Mouse (Mus musculus): ENCODE results near the gene Nme1.

Gene Nme1

DNA sequence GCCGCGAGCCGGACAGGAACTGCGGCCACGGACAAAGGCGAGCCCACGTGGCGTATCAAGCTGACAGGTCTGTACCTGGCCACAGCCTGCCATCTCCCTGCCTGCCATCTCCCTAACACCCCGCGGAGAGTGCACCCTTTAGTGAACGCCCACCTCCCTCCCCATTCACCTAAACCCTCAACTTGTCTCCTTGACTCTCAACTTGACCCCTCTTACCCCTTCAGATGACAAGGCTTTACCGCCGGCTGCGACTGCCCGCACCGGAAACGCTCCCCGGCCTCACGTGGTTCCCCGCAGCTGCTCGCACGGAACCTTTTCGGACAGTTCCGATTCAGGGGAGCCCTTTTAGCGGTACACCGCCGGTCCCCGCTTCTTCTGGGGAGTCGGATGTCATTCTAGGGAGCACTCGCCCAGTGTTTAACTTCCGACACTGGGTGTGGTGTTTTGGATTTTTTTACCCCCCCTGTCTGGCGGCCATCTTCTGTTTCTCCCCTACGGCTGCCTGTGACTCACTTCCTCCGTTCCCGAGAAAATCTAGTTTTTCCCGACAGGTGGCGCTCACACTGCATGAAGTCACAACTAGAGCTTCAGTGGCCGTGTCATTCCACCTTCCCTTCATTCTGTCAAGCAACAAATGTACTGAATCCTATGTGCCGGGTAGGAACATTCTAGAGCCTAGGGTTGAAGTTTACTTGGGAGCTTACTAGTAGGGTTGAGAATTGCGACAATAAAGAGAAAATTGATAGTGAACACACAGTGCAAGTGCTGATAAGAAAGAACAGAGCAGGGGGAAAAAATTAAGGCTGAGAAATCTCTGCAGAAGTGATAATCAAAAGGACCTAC, at the start of gene Nme1, which contains the start of gene Gm20390:
Nme1 (minus strand) TSS at position 517 of the 843 bp plus-strand sequence.
Gm20390 (minus strand) TSS at position 289 of the 843 bp plus-strand sequence.
- DNase-seq (ENCODE audit: low spot score): peak; percentile 100

DNA sequence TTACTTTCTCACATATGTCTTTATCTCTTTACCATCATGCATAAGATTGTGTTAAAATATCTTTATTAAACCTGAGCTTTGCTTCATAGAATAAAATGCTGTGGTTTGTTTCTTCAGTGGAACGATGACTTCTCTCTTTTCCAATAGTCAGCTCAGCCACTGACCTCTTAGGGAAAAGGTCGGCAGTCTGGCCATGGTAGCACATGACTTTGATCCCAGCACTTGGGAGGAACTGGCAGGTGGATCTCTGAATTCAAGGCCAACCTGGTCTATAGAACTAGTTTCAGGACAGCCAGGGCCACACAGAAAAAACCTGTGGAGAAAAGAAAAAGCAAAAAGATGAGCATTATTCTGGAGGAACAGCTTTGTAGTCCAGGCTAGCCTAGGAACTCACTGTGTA, 35.0 kb upstream of the Nme1 start:
- DNase-seq (ENCODE audit: low spot score): no peak

DNA sequence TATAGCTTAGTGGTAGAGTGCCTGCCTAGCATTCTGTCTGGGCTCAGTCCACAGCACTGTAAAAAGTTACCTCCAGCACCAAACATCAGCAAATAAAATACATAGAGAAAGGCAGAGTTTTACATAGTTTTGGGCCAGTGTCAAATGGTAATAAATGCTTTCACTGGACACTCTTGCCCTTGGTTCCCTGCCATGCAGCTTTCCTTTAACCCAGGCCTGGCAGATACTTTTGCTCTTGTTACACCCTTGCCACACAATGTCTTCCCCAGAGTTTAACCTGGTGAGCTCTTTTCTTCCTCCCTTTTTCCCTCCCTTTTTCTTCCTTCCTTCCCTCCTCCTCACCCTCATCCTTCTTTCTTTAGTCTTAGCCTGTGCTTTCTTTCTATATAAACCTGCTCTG, 31.0 kb upstream of the Nme1 start:
- no peak for DNase-seq (ENCODE audit: low spot score)

DNA sequence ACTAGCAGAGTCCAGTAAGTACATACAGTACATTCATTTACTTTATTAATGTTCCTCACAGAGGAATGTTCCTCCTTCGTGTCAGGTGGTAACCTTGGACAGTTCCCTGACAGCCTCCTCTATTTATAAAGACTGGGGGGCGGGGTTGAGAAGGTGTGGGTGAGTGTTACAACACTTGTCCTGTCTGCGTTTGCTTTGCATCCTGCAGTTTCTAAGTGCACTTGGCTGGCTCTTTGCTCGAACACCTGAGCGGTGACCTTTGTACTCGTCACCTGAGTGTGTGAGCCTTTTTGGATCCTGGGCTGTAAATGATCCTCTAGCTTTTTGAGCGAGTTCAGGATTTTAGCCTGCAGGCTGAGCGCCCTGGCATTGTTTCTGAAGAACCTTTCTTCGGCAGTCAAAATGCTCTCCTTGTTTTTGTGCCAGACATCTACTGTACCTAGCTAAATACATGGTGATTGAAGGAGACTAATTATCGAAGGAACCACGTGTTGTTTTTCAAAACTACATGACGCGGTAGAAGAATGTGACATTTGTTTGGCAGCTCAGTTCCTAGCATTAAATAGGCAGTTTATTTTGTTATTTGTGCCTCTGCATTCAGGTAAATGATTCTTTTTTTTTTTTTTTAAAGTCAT, 28.9 kb upstream of the Nme1 start:
- DNase-seq (ENCODE audit: low spot score): peak; percentile 33

- peak; percentile 47 for DNase-seq (ENCODE audit: low spot score)
Measured at GRCm38 (mm10) chr11:93996306-93997140, 28.2 kb upstream of the Nme1 start.

DNA sequence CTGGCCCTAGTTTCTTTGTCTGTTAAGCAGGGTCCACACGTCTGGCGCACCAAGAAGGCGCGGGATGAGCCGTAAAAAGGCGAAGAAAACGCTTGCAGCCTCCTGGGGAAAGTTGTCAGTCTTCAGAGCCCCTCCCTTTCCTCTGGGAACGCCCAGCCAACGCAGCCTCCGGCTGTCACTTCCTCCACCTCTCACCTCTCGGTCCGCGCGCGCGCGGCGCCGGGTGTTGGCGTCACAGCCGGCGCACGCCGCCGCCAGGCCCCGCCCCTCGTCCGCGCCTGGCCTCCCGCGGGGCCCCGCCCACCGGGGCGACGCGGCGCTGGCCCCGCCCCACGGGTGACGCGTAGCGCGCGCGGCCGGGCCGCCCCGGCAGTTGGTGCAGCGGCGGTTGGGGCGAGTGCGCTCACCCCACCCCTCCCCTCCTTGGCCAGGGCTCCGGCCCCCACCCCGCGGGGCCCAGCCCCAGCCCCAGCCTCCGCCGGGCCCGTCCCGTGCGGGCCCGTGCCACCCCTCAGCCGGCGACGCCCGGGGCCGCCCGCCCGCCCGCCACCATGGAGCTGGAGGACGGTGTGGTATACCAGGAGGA, 27.5 kb upstream of the Nme1 start, which contains the start of gene Spag9:
Spag9 (plus strand) TSS at position 372 of the 586 bp plus-strand sequence.
- peak; percentile 96 for DNase-seq (ENCODE audit: low spot score)

DNA sequence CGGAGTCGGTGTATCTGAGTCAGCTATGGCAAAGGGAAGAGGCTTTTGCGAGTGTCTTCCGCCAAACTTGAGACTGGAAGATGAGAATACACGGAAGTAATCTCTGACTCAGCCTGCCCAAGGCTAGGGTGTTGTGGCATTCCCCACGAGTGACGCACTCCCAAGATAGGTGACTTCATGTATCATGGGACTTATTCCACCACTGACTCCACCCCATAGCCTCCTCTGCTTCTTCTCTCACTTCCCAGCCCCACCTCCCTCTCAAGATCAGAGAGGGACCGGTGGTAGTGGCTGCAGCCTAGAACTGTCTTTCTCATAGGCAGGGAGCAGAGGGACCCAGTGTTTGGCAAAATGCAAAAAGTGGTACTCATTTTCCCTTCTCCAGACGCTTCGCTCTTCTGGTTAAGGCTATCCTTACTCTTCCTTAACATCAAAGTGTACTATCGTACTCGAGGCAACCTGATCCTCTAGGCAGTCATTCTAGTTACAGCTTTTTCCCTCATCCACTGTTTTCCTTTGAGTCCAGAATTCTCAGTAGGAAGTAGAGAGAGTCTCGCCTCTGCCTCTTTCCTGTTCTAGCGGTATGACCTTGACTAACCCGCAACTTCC, 26.9 kb upstream of the Nme1 start:
- peak; percentile 66 for DNase-seq (ENCODE audit: low spot score)

DNA sequence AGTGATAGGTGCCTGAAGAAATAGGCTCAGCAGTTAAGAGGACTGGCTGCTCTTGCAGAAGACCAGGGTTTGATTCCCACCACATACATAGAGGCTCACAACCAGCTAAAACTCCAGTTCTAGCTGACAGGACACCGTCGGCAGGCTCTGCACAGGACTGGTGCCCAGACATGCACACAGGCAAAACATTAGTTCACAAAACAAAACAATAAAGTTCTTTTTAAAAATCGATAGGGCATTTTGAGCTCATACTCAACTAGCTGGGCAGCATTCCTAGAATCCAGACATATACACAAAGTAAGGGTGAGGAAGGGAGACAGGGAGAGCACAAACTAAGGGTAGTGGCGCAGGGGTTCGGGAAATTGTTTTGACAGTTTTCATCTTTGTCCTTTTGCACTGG, 26.2 kb upstream of the Nme1 start:
- DNase-seq (ENCODE audit: low spot score): no peak

GRCm38 (mm10) chr11:93988328-93989062, 20.2 kb upstream of the Nme1 start:
- no peak for DNase-seq (ENCODE audit: low spot score)

DNA sequence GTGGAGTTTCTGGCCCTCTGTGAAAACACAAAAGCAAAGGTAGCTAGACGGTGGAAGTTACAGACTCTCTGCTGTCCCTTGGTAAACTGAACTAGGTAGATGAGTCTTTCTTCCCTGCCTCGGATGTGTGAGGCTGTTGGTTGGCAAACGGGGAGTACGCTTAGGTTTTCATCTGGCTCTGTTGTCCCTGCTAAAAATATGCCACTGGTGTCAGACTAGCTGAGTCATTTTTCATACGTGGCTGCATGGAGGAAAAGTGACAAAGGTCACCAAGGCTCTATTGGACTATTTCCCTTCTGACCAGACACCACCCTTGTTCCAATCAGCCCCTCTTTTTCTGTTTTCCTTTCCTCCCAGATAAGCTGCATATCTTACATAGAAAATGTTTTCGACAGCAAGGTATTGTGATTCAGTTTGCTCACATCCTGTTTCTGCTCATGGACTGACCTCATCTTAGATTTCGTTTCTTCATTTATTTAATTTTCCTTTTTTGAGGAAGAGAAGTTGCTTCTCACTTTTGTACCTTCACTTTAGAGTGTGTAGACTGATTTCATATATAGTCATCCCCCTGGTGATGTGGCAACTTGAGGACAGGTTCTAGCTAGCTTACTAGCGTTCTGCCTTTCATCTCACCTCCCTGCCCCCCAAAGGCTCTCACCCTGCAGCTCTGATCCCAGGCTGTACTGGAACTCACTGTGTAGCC, 19.5 kb upstream of the Nme1 start:
- no peak for DNase-seq (ENCODE audit: low spot score)

DNA sequence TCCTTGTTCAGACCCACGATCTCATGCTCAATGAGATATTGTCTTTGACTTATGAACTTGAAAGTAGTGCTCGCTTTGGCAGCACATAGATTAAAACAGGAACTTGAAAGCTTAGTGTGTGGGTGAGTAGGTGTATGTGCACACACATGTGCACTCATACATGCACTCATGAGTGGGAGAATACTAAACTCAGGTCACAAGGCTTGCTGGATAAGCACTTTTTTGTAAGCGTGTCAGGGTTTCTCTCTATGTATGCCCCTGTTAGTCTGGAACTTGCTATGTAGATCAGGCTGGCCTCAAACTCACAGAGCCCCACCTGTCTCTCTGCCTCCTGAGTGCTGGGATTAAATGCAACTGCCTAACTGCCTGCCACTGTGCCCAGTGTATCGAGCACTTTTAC, 18.7 kb upstream of the Nme1 start:
- DNase-seq (ENCODE audit: low spot score): no peak

DNA sequence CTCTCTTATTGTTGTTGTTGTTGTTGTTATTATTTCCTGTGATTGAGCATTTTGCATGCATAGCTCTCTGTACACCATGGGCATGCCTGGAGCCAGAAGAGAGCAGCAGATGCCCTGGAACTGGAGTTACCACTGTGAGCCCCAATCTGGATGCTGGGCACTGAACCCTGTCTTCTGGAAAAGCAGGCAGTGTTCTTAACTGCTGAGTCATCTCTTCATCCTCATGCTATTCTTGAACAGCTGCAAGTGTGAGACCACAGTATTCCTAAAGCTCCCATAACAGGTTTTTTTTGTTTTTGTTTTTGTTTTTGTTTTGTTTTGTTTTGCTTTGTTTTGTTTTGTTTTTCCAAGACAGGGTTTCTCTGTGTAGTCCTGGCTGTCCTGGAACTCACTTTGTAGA, 18.0 kb upstream of the Nme1 start:
- no peak for DNase-seq (ENCODE audit: low spot score)

- DNase-seq (ENCODE audit: low spot score): no peak
Measured at GRCm38 (mm10) chr11:93985265-93985664, 16.9 kb upstream of the Nme1 start.

DNA sequence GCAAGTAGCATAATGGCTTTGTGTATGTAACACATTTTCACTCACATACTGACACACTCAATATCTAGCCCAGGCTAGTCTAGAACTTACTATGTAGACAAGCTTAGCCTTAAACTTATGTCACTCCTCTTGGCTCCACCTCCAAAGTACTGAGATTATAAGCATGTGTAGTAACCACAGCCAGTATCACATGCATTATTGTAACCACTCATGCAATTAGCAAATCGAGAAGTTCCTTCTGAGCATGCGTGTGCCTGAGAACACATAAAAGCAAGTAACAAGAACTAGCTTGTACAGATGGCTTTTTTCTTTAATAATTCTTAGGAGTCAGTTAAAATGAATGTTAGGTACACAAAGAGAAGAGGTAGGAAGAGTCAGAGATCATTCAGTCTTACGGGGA, 16.3 kb upstream of the Nme1 start:
- no peak for DNase-seq (ENCODE audit: low spot score)

DNA sequence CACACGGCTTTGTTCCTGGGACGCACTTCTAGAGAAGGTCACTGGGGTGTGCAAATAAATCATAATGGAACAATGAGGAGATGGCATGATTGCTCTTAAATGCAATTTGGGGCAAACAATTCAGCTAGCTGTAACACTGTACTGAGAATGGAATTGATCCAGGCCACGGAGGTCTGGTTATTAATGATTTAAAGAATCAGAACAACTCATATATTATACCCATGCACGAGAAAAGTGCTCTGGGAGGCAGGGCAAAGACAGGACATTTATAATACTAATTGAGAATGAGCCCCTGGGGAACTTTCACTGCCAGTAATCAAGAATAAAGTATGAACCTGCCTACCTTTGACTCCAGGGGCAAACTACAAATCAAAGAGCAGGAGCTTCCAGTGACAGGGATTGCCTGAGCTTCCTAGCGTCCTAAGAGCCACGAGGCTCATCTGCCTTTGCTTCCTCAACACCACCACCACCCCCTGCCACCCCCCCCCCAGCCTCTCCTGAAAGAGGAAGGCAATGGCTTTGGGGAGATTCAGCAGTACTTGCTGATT, 11.3 kb upstream of the Nme1 start:
- peak; percentile 33 for DNase-seq (ENCODE audit: low spot score)

DNA sequence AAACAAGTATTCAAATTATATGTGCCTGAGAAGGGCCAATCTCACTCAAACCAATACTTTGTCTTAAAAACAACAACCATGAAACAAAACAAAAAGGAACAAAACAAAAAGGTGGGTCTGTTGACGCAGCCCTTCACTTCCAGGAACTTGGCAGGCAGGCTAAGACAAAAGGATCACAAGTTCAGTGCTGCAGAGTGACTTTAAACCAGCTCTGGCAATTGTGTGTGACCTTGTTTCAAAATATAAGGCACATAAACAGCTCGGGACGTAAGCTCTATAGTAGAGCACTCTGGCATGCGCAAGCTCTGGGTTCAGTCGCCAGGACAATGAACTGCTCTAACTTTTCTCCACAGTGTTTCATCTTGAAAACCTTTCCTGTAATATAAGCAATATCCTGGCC, 4.6 kb upstream of the Nme1 start:
- no peak for DNase-seq (ENCODE audit: low spot score)

GRCm38 (mm10) chr11:93969799-93970198, 1.5 kb upstream of the Nme1 start:
- no peak for DNase-seq (ENCODE audit: low spot score)

DNA sequence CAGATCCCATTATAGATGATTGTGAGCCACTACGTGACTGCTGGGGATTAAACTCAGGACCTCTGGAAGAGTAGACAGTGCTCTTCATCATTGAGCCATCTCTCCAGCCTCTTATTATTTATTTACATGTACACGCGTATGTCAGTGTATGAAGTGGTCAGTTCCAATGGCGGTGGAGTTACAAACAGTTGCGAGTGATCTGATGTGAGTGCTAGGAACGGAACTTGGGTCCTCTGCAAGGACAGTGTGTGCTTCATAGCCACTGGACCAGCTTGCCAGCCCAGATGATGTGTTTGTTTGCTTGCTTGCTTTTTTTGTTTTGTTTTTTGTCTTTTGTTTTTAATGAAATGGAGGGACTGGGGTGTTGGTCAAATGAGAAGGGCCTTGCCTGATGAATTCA, 850 bp upstream of the Nme1 start:
- DNase-seq (ENCODE audit: low spot score): no peak

GRCm38 (mm10) chr11:93968848-93969128, 467 bp upstream of the Nme1 start:
- DNase-seq (ENCODE audit: low spot score): no peak

DNA sequence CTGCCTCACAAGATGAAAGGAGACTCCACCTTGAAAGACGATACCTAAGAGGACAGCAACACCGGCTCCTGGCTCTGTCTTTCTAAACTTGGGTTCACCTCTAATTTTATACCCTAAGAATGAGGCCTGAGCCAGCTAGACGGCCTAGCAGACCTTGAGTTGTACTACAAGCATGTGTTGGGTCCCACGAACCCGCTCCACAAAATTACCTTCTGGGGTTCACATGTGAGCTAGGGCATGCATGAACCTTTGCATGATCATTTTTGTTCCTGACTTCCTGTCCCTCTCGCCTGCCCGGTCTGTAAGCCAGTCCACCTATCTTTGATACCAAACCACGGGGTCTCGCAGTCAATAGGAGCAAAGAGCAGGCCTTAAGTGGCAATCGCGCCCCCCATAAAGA, 940 bp downstream of the Nme1 start:
- peak; percentile 39 for DNase-seq (ENCODE audit: low spot score)
